Mouse (Mus musculus) retina, embryonic 14.5 days (tissue): ENCODE measurements around the gene Hist1h2be.
"Not testable (repeated sequence)": the region's sequence is repeated elsewhere in the genome, so short reads cannot be mapped to it uniquely, and the experiment has no call there.

Experiments
- DNase-seq: peaks from one replicate; pipeline ENCODE4 v3.0.0-alpha.2; 2015; ENCODE audit warnings: low spot score

Hist1h2be gene

DNA sequence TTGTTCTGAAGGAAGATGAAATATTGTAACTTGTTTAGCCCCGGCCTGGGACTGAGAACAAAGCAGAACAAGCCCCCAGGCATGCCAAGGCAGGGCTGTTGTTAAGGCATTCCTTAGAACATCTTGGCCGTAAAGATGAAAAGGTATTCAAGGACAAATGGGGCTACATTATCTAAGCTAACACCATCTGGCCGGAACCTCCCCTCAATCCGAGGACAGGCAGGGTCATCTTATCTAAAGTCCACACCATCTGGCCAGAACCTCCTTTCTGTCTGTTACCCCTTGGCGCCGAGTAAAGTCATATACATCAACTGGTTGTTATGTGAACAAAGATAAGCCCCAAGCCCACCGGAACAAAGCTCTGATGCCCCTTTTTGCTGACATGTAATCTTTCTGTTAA is 29.0 kb downstream of the Hist1h2be start:
- not testable (repeated sequence) for DNase-seq

DNA sequence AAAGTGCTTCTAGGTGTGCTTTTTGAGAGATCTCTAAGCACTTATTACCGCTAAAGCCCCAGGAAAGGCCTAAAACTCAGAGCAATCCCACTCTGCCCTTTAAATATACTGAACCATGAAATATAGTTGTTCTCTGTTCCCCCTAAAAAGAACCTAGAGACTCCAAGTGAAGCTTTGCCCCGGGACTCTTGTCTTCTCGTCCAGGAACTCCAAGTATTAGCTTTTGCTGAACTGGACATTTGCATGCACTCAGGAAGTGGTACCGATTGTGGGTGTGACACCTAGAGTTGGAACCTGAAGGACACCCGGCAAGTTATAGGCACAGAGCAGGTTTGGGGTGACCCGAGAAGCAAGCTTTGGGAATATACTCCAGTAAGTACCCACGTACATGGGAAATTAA is 29.7 kb downstream of the Hist1h2be start:
- DNase-seq, result no peak

GRCm38 (mm10) chr13:23586940-23587225 is 34.0 kb downstream of the Hist1h2be start:
- no peak for DNase-seq

DNA sequence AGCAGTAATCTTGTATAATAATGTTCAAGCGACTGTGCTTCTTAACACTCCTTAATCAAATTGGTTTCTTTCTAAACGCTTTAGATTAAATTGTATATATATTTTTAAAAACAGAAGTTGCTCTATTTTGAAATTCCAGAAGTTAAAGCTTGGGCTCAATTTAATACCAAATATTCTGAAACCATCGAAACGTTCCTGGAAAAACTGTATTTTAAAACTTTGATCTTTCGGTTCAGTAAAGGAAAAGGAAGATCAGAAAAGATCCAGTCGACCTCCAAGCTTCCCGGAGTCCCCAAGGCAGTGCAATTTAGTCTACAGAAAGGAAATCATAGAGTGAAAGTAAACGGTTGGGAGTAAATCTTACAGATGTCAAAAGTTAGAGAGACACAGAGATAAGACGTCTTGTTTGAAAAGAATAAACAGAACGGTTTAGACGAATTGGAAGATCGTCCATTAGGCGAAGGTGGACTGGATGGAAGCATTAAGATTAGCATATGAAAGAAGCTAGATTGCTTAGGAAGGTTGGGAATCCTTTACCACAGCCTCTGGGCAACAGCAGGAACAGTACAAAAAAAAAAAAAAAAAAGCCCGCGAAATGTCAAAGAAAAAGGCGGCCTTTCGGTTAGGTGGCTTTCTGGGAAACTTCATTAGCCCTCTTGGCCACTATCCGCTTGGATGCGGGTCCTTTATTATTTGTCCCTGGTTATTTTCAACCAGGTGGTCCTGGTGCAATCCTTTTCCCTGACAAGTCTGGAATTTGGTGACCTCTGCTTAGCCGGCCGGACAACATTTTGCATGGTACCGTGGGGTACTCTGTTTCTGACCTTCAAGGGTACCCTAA is 34.6 kb downstream of the Hist1h2be start:
- DNase-seq, result peak; percentile 60

DNA sequence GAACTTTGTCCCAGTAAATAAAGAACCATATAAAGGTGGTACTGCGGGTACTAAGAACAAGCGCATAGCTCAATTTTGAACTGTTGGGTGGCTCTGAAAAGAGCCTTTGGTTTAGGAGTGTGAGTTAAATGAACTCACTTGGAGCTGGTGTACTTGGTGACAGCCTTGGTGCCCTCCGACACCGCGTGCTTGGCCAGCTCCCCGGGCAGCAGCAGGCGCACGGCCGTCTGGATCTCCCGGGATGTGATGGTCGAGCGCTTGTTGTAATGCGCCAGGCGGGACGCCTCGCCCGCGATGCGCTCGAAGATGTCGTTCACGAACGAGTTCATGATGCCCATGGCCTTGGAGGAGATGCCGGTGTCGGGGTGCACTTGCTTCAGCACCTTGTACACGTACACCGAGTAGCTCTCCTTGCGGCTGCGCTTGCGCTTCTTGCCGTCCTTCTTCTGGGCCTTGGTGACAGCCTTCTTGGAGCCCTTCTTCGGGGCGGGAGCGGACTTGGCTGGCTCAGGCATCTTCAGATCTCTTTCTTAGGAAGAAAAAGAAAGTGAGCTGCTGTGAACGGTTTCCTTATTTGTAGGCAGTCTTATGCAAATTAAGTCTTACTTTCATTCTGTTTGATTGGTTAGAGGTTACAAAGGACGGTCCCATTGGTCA is 35.4 kb downstream of the Hist1h2be start:
- peak; percentile 96 for DNase-seq

- peak; percentile 74 for DNase-seq
These were observed 35.9 kb downstream of the Hist1h2be start for GRCm38 (mm10) chr13:23585029-23585441.

DNA sequence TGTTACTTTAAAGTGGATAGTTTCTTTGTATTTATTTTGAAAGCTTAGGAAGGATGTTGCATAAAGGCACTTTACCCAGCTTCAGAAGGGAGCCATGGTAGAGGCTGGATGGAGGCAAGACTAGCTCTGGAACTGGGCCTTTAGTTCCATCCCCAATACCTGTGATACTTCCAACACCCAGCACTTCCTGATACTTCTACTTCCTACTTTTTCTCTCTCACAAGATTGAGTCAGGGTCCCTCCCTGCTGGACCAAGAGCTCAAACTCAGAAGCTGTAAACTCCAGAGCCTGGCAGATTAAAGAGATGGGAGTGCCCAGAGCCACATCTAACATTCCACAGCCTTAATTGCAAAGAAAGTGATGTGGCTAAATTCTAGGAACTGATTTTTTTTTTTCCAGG is 36.6 kb downstream of the Hist1h2be start:
- no peak for DNase-seq

GRCm38 (mm10) chr13:23583387-23584068 is 37.4 kb downstream of the Hist1h2be start:
- DNase-seq, result no peak

DNA sequence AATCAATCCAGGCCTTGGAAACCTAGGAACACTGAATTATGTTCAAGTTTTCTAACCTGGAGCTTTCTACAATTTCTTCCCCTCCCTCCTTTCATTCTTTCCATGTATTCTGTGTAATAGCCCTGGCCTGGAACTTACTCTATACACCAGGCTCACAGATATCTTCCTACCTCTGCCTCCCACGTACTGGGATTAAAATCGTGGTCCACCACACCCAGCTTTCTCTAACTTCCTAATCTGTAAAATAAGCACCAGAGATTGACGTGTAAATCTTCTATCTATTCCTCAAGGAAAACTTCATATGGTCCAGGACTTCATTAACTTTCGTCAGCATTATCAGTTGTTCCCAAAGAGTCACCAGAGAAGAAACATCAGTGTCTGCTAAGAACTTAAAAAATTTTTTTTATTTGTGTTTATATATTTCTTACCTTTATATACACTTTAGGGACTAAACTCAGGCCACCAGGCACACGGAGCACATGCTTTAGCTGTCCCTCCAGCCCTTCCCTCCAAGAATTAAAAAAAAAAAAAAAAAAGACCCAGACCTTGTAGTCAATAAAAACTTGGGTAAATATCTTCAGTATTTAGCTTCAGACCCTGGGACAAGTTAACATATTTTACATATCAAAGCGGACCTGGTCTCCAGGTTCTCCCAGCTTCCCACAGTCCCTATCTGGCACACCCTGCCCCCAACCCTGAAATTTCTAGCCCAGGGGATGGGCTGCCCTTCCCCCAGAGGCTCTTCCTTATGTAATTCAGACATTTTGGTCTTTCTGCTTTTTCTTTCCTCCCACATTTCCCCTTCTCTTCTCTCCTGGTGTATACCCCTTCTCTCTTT is 38.5 kb downstream of the Hist1h2be start:
- DNase-seq, result no peak

- DNase-seq, result peak; percentile 98
These were observed 39.3 kb downstream of the Hist1h2be start, which contains the start of gene Hist1h4d for GRCm38 (mm10) chr13:23581408-23582218. Gene Hist1h4d, plus strand, starts transcription at chr13:23581598.

DNA sequence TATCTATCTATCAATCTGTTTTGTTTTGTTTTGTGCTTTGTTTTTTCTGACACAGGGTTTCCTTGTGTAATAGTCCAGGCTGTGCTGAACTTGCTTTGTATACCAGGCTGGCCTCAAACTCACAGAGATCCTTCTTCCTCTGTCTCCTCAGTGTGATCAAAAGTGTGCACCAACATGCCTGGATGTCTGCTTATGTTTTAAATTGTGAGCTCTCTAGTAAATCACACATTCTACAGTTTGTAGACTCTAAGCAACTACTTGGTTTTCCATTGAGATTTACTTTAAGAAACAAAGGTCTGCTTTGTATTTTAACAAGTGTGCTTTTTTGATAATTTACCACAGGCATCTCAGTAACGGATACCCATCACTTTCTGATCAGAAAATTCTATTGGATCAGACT is 43.1 kb downstream of the Hist1h2be start:
- DNase-seq, result peak; percentile 1

- DNase-seq, result peak; percentile 9
These were observed 43.9 kb downstream of the Hist1h2be start for GRCm38 (mm10) chr13:23576906-23577639.

DNA sequence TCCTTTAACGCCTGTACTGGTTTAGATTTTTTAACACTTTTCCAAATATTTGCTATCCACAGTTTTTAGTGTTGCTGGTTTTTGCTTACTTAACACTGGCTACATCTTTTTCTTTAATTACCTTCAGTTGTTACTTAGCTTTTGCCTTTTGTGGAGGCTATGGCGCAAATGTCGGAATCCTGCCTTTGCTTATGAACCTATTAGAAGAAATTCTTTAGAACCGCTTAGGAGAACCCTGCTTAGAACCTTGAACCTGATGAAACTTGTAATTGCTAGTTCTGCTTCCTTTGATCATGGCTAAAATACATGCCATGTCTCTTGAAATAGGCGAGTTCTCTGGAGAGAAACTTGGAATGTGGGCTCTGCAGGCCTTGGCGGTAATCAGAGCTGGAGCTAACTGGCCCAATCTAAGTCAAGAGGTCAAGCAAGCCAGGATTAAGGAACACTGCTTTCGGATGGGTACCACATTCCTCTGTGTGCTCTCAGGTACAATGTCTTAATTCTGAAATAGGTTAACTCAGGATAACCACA is 44.5 kb downstream of the Hist1h2be start:
- DNase-seq, result peak; percentile 35

GRCm38 (mm10) chr13:23575864-23576313 is 45.0 kb downstream of the Hist1h2be start:
- not testable (repeated sequence) for DNase-seq

- DNase-seq, result peak; percentile 90
These were observed 45.6 kb downstream of the Hist1h2be start, which contains the start of gene Hist1h3d for GRCm38 (mm10) chr13:23575271-23575851. Gene Hist1h3d, plus strand, starts transcription at chr13:23575763.

DNA sequence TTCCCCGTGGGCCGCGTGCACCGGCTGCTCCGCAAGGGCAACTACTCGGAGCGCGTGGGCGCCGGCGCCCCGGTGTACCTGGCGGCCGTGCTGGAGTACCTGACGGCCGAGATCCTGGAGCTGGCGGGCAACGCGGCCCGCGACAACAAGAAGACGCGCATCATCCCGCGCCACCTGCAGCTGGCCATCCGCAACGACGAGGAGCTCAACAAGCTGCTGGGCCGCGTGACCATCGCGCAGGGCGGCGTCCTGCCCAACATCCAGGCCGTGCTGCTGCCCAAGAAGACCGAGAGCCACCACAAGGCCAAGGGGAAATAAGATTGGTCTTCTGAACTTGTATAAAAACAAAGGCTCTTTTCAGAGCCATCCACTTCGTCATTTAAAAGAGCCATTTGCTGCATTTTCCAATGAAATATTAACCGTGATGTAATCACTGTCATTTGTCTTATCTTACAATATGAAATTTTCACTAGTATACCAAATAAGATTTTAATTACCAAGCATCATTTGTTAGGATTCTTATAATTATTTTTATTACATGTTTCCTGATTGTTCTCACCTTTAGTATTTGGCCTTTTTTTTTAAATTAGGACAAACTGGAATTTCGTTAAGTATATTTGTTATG is 46.3 kb downstream of the Hist1h2be start:
- DNase-seq, result peak; percentile 64

- peak; percentile 98 for DNase-seq
These were observed 46.9 kb downstream of the Hist1h2be start, which contains the start of the genes Hist1h2bf and Hist1h2ad for GRCm38 (mm10) chr13:23573898-23574524. Gene Hist1h2bf, minus strand, starts transcription at chr13:23574196. Gene Hist1h2ad, plus strand, starts transcription at chr13:23574381.
